Mouse (Mus musculus) adrenal gland, postnatal 14 days (tissue): ENCODE results near the gene Mchr1. TPM values are rescaled to one million over a fixed set of nuclear protein-coding genes. Genes with fewer than 3 reads are reported as not detected.

Source experiments
- DNase-seq: peaks from one replicate; pipeline ENCODE4 v3.0.0; 2021; ENCODE audit warnings: mixed read lengths
- total RNA-seq: library from RNA; stranded (reverse); gene quantifications from 2 replicates; pipeline ENCODE4 v1.2.3, GENCODE M21; 2021

The Mchr1 gene
- total RNA-seq, 1 experiment from 2014 or later, result 0.33 TPM

DNA sequence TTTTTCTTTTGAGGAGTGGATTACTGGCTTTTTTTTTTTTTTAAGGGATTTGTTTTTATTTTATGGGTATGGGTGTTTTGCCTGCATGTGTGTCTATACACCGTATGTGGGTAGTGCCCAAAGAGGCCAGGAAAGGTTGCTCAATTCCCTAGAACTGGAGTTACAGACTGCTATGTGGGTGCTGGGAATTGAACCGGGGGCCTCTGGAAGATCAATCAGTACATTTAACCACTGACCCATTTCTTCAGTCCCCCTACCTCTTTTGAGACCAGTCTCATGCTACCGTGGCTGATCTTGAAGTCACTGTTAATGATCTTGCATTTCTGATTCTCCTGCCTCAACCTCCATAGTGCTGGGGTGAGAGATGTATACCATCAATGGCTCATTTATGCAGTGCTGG, 8.0 kb upstream of the Mchr1 start:
- no peak for DNase-seq

DNA sequence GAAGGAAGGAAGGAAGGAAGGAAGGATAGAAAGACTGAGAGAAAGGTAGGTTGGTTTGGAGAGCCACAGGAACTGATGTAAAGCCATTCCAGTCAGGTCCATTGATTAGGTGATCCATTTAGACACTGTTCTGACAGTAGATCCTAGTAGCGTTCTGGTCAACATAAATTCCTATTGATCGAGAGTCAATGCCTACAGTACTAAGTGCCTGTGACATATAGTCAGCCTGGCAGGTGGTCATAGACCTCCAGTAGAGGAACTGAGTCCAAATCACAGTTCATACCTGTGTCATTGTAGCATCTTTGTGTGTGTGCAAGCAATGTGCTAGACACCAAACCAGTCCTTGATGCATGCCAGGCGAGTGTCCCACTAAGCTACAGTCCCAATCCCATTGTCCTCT, 7.0 kb upstream of the Mchr1 start:
- DNase-seq, result no peak

DNA sequence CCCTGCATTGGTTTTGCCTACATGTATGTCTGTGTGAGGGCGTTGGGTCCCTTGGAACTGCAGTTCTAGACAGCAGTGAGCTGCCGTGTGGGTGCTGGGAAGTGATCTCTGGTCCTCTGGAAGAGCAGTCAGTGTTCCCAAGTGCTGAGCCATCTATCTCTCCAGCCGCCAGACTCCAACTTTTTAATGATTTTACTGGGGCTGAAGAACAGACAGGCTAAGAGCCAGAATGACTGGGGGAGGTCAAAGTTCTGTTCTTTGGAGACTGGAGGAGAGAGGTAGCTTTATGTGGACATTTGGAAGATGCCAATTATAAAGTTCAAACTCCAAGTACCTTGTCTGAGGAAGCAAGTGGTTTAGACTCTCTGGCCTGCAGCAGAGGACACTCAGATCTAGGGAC, 5.5 kb upstream of the Mchr1 start:
- DNase-seq, result no peak

DNA sequence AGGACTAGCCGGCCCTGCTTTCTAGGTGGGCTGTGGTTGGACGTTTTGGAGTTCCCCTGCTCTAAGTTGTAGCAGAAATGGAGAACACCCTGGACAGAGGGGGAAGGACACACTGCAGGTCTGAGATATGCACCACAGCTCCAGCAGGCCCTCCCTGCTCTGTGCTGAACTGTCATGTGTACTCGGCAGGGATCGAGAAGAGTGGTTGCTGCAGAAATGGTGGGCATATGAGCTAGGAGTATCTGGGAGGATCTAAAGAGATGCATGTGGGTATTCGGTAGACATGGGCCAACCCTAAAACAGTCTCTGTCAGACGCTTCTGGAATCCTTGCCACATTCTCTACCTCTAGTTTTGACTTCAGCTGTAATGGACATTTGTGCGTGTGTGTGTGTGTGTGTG, 4.0 kb upstream of the Mchr1 start:
- no peak for DNase-seq

DNA sequence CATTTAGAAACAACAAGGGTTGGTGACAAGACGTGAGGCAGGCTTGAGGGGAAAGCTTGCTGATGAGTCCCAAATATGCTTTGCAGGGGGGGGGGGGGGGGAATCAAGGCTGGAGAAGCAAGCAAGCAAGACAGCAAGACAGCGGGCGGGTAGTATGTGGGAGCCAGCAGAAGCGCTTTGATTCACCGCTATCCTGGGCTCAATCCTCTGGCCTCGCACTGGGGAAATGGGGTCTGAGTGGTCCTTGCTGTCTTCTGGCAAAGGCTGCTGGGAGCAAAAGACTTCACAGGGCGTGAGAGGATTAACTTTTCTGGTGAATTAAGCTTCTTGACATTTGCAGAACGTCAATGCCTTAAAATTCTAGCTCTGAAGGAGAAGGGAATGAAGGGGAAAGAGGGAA, 763 bp downstream of the Mchr1 start:
- no peak for DNase-seq

DNA sequence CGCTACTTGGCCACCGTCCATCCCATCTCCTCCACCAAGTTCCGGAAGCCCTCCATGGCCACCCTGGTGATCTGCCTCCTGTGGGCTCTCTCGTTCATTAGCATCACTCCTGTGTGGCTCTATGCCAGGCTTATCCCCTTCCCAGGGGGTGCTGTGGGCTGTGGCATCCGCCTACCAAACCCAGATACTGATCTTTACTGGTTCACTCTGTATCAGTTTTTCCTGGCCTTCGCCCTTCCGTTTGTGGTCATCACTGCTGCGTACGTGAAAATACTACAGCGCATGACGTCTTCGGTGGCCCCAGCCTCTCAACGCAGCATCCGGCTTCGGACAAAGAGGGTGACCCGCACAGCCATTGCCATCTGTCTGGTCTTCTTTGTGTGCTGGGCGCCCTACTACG, 2.2 kb downstream of the Mchr1 start:
- no peak for DNase-seq

DNA sequence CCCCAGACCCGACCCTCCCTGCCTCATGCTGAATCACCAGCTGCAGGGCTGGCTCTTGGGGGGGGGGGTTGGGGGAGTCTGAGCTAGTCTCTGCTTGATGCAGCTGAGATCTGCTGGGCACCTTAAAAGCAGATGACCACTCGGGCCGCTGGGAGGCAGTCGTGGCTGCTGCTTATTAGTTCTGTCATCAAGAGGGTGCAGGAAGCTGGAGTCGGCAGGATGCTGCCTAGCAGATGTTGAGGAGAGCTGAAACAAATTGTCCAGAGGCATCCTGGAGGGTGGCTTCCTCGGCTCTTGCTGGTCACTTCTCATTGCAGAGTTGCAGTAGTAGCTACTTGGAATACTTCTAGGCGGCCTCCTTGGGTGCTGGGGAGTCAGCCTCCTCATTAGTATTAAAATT, 4.0 kb downstream of the Mchr1 start:
- peak; percentile 78 for DNase-seq

DNA sequence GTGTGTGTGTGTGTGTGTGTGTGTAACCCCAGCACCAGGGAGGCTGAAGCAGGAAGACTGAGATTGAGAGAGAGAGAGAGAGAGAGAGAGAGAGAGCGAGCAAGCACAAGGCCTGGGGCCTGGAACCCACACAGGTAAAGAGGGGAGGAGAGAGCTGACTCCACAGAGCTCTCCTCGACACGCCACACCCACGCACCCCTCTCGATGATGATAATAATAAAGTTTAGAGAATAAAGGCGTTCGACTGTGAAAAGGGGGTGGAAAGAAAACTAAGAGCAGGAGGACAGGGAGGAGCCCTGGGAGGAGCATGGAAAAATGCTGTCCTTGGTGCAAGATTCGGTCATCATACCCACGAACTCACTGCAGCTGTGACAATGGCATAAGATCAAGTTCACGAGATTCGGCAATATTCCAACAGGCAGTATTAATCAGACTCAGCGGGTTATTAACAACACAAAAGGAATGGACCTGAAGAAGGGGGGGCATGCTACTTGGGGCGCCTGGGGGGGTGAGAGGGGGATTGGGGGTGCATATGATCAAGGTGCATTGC, 4.6 kb downstream of the Mchr1 start:
- DNase-seq, result peak; percentile 66

DNA sequence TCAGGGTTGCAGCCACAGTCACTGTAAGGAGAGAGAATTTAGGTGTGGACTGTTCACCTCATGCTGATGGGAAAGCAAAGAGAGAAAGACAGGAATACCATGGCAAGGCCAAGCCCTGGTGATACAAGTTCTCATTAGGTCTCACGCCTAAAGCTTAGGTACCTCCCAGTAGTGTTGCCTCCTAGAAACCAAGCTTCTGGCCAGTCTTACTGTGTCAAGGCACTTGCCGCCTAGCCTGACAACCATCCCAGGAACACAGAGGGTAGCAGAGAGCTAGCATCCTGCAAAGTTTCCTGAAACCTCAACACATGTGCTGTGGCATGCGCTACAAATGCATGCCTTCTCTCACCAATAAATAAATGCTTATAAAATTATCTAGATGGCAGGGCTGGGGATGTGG, 11.6 kb downstream of the Mchr1 start:
- no peak for DNase-seq

DNA sequence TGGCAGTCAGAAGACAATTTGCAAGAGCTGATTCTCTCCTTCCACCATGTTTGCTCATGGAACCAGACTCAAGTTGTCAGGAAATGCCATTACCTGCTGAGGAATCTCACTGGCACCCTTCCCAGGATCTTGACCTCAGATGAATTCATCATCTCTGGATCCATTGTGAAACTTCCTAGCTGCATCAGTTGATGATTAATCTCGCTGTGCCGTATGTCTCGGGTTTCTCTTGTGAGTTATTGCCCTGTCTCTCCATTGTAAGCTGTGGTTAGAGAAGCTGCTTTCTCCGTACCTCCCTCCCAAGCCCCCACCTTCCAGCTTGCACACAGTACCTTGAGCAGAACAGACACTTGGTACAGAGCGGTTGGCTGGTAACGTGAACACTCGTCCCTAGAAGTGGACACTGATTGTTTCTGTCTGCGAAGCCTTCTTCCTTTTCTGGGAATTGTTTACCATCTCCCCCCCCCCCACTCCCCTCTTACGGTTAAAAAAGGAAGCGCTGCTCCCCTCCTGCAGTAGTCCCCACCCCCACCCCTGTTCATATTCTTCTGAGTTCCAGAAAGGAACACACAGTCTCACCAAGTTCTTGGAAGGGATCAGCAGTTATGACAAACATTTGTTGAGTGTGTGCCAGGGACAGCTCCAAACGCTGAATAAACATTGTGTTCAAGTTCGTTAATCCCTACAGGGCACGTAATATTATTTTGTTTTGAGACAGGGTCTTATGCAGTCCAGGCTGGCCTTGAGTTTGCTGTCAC, 12.5 kb downstream of the Mchr1 start:
- DNase-seq, result peak; percentile 86

DNA sequence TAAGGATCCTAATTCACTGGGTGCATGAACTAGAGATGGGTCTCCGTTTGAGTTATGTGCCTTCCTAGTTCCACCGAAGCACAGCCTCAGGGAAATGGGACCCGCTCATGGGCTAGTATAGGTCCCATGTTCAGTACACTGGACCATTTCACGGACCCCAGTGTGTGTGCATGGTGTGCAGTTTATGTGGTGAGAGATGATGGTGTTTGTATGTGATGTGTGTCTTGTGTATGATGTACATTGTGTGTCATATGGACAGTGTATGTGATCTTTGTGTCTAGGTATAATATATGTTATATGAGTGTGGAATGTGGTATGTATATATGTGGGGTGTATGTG, 13.0 kb downstream of the Mchr1 start:
- DNase-seq, result no peak

DNA sequence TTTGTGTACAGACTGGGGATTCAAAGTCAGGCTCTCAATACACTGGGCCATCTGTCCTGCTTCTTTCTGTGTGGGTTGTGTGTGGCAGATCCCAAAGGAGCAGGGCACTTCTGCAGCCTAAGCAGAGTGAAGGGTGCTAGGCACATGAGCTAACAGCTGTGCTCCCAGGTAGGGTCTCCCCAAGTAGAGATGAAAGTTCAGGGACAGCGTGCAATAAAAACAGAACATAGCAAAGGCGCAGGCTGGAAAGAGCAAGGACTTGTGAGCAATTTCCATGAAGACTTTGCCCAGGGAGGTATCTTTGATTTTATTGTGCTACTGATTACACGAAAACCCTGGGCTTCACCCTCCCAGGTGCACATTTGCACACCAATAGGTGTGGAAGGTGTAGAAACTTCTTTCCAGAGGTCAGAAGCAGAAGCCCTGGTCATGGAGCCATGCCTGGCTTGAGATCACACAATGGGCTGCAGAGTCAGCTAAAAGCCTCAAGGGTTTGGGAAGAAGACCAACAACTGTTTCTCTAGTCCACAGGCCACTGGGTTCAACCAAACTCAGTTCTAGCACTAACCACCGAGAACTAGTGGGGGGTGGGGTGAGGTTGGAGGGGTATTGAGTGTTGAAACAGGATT, 13.8 kb downstream of the Mchr1 start:
- no peak for DNase-seq

DNA sequence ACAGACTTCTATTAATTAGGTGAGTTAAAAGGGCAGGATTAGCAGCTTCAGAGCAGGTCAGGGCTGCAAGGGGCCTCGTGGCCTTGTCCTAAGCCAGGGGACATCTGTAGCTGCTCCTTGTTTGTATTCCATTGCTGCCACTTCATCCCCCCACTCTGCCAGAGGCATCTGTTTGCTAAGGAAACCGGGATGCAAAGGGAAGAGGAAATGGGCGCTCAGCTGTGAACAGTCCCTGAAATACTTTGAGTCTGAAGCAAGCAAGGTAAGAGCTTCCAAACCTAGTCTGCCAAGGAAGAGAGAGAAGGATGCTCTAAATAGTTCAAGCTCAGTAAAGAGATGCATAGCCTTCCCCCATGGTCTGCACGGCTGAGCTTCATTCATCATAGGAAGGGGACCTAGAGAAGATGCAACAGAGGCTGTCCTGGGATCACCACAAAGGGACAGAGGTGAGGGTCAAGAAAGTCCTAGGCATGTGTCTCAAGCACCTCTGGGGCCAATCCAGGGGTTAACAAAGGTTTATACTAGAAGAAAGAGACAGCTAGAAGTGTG, 17.4 kb downstream of the Mchr1 start:
- no peak for DNase-seq

DNA sequence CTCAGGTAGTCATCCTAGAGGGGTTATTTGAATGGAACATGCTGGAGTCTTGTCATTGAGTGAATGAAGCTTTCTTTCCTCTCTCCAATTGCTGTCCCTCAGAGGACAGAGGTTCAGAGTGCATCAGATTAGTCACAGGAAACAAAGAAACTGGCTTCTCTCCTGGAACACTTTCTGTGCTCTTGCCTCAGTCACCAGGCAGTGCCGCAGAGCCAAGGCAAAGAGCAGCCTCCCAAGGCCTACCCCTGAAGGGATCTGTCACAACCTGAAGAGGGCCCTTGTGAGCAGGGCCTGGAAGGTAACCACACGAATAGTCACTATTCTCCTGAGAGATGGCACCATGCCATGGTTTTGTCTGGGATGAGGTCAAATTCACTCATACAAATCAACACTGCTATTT, 18.3 kb downstream of the Mchr1 start:
- DNase-seq, result peak; percentile 62

DNA sequence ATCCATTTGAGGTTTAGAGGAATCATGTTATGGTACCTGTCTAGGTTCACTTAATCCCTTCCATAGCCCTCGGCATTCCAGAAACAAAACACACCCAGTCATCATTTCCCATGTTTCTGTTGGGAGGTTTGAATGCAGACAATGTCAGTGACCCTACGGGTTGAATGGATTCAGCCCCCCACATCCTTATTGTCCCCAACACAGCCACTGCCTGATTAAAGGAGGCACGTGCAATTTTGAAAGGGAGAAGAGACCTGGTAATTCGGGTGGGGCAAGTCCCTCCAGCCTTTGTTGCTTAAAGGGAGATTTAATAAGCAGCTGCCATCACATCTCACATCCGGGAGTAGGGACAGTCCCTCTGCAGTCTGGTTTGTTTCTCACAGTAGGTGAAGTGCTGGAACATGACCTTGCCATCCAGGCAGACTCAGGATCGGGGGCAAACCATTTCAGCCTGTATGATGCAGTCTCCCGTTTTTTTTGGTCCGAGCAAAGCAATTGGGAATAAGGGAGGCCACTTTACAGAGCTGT, 18.9 kb downstream of the Mchr1 start:
- no peak for DNase-seq

DNA sequence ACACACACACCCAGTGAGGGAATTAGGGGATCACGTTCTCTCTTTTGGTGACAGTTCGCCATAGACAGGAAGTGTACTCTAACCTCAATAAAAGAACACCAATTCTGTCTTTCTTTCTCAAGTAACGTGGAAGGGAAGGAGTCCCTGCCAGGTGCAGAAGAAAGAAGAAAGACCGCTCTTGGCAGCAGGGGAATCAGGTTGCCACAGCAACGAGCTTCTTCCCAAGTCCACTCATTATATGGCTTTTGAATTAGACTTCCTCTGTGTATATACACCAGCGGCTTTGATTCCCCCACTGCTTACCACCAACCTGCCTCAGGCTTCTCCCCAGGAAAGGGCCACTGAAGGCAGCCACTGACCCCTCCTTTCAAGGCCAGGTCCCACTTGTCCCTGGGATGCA, 19.8 kb downstream of the Mchr1 start:
- no peak for DNase-seq

DNA sequence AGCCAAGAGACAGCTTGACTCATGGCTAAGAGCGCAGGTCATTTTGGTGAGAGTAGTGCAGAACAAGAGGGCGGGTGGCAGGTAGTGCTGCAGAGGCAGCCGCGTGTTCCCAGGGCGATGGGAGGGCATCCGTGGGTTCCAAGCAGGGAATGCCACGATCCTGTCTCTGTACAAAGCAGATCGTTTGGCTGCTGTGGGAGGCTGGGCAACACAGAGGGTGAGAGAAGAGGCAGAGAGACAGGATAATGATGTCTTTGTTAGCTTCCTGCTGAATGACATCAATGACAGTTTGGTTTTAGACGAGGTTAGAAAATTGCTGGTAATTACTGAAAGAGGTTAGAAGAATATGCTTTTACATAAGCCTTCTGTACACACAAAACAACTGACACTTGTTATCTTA, 23.0 kb downstream of the Mchr1 start:
- no peak for DNase-seq

DNA sequence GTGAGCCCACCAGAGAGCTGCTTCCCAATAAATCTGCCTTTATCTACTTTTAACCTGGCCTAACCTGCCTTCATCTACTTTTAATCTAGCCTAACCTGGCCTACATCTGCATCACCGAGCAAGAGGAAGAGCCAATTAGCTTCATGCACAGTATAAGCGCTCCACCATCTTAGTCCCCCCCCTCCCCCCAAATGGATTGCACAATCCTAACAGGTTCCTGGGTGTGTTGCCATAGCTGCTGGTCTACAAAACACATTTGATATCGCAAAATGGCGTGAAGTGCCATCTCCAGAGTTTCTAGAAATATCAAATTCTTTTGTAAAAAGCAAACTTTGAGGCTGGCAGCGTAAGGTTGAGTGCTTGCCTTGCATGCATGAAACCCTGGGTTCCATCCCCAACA, 24.0 kb downstream of the Mchr1 start:
- DNase-seq, result no peak

DNA sequence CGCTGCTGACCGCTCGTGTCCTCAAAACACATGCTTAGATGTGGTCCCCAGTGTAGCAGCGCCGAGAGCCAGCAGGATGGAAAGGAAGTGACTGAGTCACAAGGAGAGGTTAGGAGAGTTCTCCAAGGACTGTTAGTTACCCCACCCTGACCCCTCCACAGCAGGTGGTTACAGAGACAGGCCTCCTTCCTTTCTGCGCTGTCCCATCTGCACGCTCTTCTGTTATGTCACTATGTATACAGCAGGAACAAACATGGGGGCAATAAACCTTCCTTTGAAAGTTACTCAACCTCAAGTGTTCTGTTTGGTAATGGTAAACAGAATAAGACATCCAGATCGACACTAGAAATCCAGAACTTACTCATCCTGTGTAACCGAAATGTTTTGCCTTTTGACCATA, 24.9 kb downstream of the Mchr1 start:
- no peak for DNase-seq

DNA sequence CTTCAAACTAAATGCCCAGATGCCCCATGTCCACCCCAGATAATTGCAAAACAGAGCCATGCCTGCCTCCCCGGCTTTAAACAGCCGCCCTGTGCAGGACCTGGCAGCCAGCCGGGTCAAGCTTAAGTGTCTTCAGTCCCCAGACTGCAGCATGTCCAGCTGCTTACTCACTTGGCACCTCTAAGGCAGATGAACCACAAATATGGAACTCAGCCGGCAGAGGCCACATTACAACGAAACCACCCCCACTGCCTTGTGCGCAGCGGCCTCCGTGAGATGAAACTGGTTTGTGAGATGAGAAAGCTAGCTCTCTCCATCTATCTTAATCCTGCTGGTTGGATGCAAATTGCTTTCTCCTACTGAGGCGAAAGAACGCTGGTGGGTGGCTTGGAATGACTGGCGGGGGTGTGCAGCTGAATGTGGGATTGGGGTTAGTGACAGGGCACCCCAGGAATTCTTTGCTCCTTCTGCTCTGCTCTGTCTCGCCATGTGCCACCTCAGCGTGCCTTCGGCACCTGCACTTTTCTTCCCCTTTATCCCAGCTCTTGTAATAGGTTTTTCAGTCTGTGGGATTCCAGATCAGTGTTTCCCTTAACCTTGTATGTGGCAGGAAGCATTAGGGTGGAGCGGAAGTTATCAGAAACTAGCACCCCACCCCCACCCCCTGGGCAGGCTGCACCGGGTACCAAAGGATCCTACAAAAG, 29.2 kb downstream of the Mchr1 start:
- peak; percentile 75 for DNase-seq

DNA sequence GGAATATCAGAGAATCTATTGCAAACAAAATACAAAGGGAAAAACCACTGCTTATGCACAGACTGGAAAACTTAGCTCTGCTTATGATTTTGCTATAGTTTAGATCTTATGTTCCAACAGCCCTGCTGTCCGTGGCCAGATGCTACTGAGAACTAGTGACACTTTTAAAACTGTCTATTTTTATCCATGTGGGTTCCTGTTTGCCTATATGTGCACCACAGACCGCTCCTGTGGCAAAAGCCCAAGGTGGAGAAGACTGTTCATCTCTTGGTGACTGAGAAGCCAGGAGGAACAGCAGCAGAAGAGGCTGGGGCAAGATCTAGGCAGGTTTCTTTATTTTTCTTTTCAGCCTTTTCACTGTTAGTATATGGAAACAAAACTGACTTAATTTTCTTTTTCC, 32.1 kb downstream of the Mchr1 start:
- no peak for DNase-seq

DNA sequence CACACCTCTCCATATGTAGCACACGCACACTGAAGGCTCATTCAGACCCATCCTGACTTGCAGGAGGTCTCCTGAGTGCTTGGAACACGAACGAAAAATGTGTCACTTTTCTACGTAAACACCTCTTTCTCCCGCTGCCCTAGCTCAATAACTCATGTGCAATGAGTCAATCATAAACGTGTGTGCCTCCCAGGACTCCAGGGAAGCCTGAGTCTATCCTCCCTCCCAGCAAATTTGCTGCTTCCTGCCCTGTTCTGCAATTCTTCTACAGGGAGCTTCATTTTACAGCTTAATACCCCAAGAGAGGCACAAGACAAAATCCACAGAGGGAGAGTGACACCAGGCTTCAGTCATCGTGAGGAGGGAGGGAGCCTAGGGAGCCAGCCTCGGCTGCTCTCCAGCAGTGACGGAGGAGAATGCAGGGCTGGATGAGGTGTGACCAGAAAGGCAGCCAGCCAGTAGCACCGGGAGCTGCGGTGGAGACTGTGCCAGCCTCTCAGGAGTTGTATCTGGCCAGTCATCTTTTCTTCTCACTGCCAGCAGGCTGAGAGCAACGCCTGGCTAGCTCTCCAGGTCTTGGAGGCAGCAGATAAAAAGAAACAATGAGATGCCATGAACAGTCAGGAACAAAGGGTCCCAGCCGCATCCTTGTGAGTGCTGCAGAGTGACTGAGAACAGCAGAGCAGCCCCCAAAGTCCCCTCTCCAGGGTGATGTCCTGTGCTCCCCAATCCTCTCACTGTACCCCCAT, 37.2 kb downstream of the Mchr1 start:
- DNase-seq, result peak; percentile 73
